Mouse (Mus musculus): ENCODE results near the gene Parn. TPM values are rescaled to one million over a fixed set of nuclear protein-coding genes. Genes with fewer than 3 reads are reported as not detected.

Parn gene
- total RNA-seq, 2 experiments from 2014 or later, result 18.8 to 45.0 TPM

DNA sequence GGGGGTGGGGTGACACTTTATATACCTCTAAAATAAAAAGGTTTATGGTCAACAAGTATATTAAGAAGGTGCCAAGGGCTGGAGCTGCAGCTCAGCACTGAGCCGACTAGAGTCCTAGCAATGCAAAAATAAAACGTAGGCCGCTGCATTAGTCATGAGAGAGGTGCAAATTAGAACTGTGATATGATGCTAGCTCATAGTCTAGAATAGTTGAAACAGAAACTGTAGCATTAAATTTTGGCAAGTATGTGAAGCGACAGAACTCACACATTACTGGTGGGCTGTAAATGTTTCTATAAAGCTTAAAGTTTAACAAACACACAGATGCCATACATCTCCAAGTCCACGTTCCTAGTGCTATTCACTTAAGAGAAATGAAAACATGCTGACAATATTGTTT is 102.7 kb downstream of the Parn start:
- no peak for ATAC-seq (replicated peaks; ENCODE audit: poor library complexity)

DNA sequence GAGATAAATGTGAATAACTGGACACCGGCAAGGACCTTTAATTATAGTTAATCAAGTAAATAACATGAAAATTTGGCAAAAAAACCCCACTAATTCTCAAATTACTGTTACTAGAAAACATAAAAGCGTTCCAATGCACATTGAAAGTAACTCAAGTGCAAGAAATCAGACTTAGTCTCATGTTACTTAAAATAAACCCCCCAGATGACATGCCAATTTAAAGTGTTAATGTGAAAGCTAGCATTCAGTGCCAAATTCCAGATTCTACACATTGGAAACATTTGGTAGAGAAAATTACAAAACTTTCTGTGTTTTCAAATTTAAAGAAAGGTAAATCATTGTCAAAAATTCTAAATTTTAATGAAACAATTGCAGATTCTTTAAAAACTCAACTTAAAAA is 110.2 kb downstream of the Parn start:
- no peak for ATAC-seq (replicated peaks; ENCODE audit: poor library complexity)

DNA sequence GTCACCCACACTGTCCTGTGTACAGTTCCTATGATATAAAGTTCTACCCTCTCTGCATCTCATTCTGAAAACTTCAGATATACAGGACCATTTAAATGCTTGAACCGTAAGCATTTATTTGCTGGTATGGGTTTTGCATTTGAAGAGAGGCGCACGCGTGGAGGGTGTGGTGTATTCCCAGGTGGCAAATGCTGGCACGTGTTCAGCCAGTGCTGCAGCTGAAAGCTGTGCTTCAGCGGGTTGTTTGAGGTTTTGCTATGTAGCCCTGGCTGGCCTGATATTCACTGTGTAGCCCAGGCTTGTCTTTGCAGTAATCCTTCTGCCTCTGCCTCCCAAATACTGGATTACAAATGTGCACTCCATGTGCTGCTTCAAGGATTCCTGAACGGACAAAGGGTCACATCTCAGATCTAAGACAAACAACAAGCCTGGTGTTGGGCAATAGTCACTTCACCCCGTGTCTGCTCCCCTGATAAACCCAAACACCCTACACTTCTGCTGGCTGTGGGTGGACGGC is 111.0 kb downstream of the Parn start:
- no peak for ATAC-seq (replicated peaks; ENCODE audit: poor library complexity)

DNA sequence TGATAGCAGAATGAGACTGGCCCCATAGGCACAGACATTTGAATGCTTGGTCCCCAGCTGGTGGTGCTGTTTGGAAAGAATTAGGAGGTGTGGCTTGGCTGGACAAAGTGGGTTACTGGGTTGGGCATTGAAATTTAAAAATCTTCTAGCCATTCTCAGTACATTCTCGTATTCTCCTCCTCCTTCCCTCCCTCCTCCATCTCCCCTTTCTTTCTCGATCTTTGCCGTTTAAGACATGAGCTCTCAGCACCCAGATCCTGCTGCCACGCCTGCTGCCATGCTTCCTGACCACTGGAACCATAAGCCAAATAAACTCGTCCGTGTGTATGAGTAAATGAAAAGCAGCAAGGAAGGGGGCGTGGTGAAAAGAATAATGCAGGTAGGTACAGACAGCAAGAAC is 111.5 kb downstream of the Parn start:
- ATAC-seq (replicated peaks; ENCODE audit: poor library complexity), result no peak

DNA sequence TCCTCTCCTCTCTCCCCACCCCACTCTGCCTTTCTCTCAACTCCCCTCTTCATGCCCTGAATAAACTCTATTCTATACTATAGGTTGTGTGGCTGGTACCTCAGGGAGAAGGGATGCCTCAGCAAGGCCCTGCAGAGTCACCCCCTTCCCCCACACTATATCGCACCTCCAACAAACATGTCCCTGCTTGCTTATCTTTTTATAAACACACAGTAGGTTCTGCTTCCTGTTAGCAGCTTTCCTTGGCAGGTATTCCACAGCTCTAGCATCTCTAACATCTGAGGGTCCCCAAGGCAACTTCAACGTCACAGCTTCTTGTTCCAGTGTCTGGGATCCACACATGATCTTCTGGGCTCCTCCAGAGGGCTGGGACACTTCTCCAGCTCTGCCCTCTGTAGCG is 117.3 kb downstream of the Parn start:
- no peak for ATAC-seq (replicated peaks; ENCODE audit: poor library complexity)

DNA sequence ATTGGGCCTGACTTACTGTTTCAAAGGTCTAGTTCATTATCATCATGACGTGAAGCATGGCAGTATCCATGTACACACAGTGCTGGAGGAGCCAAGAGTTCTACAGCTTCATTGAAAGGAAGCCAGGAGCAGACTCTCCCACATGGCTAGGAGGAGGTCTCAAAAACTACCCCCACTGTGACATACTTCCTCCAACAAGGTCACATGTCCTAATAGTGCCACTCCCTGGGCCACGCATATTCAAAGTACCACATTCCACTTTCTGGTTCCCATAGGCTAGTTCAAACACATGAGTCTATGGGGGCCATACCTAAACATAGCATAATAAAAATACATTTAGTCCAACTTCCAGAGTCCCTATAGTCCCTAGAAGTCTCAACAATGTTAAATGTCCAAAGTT is 118.0 kb downstream of the Parn start:
- ATAC-seq (replicated peaks; ENCODE audit: poor library complexity), result no peak

DNA sequence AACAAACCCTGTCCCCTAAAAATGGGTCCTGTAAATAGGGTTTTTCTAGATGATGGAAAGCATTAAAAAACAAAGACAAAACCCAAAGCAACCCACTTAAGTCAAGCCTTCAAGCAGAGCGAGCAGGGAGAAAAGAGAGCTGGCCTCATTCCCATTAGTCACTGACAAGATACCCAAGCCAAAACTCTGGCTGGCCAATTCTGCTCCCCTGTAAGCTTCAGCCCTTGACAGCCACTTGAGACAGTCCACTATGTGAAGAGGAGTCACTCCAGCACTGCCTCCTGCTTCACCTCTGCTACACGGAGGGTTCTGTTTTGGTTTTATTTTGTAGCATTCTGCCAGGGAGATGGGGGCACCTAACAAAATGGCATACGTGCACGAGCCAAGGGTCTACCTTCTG is 126.2 kb downstream of the Parn start:
- no peak for ATAC-seq (replicated peaks; ENCODE audit: poor library complexity)

DNA sequence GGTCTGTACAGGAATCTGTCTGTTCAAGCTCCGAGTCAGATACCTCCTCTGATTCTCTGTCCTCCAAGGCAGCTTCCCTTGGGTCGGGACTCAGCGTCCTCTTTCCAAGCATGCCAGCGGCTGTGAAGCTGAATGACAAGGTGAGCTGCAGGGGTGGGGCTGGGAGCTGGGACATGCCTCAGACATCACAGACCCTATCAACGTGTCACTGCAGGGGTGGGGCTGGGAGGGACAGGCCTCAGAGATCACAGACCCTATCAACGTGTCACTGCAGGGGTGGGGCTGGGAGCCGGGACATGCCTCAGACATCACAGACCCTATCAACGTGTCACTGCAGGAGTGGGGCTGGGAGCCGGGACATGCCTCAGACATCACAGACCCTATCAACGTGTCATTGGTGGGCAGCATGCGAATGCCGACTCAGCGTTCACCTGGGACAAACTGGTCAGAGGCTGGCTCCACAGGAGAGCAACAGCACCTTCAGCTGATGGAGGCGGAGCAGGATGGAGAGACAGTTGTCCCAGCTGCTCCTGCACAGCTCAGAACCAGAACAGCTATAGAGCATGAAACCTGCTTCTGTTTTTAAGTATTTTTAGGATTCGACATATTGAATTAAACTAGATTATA is 126.7 kb downstream of the Parn start:
- no peak for ATAC-seq (replicated peaks; ENCODE audit: poor library complexity)

DNA sequence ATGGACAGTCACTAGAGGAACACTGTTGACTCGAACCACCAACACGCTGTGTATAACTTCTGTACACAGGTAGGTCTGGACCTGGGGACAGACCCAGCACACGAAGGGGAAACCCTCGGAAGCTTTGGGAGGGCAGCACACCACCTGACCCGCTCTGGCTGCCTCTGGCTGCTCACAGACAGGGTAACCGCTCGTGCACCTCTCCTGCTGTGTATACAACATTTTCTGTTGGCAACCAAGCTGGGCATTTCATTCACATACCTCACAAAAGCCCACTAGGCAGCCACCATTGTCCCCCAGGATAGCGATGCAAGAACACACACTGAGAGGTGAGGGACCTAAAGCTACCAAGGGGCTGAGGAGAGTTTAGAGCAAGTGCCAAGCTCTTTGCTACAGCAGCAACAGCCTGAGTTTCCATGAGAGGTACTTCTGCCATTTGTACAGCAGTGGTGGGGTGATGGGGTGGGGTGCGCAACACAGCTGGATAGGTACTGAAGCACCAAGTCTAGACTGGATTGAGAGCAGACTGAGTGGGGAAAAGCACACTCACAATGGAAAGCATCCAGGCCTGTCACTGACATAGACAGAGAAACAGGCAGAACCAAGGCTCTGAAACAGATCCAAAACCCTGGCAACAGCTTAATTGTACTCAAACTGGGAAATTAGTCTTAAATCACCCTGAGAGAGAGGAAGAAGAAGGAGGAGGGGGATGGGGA is 128.9 kb downstream of the Parn start:
- ATAC-seq (replicated peaks; ENCODE audit: poor library complexity), result no peak

DNA sequence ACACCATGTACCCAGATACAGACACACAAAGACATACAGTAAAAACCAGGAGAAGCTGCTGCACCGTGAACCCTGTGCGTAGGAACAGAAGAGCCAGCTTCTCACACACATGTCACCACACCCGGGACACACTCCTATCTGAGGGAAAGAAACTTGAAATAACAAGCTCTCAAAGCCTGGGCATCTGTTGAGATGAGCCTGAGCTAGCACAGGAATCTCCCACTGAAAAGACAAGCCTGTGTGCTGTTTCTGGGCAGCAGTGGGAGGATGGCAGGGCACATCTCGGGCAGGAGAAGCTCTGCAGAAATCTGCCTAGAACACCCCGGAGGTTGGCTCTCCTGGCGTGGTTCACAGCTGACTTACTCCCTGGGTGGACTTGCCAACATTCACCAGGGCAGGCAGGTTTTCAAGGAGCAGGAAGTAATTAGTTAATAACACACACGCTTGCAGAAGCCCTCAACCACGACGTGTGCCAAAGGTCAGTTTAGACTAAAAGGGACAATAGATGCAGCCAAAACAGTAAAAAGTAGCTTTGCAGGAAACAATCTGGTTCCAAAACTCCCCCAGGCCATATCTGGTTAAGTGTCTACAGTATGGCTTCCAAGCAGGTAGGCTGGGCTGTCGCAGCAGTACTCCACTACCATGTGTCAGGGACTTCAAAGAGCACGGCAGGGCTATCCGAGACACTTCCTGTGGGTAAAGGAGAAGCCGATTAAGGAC is 129.6 kb downstream of the Parn start:
- no peak for ATAC-seq (replicated peaks; ENCODE audit: poor library complexity)

DNA sequence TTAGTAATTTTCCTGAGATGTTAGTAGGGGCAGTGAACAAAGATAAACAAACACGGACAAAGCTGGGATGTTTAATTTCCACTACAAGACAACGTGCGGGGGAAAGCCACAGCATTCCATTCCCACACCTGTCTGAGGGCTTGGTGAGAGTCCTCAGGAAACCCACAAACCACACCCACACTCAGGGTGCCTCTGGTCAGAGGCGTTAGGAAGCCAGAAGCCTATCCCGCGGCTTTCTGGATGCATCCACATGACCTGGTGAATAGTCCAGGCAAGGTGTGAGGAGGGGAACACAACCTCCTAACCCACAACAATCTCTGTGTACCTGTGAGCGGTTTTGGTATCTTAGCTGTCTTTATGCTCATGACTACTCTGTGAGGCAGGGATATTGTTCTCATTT is 131.6 kb downstream of the Parn start:
- ATAC-seq (replicated peaks; ENCODE audit: poor library complexity), result no peak

DNA sequence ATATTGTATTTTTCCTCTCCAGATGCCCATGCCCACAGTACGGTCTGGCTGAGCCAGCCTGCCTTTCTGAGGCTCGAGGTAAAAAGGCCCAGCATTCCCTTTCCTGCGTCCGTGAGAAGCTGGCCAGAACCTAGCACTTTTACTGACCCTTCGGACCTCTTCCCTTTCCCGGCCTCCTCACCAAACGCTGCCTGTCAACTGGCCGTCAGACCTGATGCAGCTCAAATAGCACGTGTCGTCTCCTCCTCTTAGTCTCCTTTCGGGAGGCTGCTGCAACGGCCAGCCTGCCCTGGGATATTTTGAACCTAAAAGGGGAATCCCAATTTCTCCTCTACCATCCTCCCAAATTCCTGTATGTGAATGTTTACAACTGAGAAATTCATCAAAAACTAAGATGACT is 132.1 kb downstream of the Parn start:
- ATAC-seq (replicated peaks; ENCODE audit: poor library complexity), result no peak

DNA sequence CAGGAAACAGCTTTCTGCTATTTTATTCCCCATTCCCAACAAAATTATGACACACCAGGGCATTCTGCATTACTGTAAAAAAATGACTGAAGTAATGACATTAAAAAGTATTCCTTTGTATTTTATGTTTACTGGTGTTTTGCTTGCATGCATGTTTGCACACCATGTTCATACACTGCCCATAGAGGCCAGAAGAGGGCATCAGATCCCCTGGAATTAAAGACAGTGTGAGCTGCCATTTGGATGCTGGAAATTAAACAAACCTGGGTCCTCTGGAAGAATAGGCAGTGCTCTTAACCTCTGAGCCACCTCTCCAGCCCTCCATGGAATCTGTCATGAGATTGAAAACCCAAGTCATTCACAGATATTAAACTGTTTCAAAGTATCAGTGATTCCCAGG is 135.1 kb downstream of the Parn start:
- peak; percentile 76; the same call in 1 of the 2 replicates for ATAC-seq (replicated peaks; ENCODE audit: poor library complexity)

DNA sequence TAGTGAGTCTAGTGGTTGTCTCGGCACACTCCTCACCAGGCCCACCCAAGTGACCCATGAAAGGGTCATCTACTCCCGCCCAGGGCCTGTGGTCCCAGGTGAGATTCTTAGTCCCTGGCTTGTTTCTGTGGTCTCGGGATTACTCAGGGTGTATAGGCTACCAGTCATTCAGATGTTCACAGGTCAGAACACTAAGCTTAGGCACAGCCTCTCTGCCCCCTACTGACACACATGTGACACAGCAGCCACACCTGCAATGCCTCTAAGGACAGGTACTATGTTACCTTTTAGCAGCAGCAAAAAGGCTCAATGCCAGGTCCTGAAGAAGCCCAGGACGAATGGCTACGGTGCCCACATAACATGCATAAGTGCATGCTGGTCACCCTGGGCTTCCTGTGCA is 136.7 kb downstream of the Parn start:
- ATAC-seq (replicated peaks; ENCODE audit: poor library complexity), result no peak

DNA sequence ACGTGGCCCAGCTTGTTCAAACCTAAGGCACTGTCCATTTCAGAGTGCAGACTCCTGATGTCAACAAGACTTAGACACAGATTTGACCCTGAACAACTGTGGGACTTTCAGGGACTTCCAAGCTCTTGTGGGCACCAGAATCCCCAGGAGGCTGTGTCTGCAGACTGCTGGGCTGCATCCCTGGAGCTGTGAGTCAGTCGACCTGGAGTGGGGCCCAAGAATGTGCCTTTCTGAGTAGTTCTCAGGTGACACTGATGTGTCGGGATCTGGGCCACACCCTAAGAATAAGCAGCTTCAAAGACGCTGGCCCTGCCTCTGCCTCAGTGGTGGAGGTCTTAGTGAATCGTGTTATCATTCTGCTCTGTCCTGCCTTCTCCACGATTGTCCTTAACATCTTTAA is 146.6 kb downstream of the Parn start:
- ATAC-seq (replicated peaks; ENCODE audit: poor library complexity), result no peak

DNA sequence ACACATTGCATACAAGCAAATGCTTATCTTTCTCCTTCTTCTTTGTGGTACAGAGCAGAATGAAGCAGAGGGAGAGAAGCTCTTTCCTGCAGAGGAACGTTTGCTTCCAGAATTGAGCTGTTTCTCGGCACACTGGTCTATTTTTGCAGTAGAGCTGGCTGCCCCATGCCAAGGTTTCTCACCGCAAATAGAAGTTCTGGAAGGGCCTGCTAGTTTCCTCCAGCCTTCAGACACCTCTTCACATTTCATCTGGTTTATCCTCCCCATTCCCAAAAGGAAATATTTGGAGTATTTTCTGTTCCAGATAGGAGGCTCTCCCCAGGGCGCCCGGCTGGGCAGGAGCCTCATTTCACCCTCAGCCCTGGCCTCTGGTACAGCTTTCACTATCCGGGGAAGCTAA is 147.7 kb downstream of the Parn start:
- no peak for ATAC-seq (replicated peaks; ENCODE audit: poor library complexity)

DNA sequence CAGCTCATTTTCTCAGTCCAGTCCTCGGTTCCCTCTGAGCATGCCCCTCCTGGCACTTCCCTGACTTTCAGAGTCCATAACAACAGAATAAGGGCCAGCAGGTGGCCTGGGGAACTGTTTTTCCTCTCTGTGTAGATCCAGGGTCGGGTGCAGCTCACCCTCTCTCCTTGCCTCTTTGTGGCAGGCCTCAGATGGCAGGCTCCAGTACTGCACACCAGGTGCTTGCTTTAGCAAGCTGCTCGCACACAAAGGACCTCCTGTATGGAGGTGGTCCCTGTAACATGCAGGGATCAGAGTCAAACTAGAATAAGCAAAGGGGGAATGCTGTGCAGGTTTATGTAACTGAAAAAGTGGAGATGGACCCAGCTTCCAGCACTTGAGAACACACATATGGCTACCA is 151.8 kb downstream of the Parn start:
- no peak for ATAC-seq (replicated peaks; ENCODE audit: poor library complexity)

DNA sequence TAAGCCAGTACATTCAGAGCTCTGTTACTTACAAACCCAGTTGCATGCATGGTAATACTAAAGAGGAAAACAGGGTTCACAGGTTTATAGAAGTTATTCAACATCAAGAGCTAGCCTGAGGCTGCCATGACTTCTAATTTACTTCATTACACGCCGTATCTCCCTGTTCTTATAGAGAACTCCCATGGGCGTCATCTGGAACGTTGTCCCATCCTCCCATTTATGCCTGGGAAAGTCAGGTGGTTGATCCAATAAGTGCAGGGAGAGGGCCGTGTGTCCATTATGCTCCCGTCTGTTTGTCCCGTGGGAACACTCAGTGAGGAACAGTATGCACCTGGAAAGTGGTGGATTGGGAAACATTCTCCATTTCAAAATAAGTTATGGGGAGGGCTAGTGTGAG is 152.4 kb downstream of the Parn start:
- no peak for ATAC-seq (replicated peaks; ENCODE audit: poor library complexity)

DNA sequence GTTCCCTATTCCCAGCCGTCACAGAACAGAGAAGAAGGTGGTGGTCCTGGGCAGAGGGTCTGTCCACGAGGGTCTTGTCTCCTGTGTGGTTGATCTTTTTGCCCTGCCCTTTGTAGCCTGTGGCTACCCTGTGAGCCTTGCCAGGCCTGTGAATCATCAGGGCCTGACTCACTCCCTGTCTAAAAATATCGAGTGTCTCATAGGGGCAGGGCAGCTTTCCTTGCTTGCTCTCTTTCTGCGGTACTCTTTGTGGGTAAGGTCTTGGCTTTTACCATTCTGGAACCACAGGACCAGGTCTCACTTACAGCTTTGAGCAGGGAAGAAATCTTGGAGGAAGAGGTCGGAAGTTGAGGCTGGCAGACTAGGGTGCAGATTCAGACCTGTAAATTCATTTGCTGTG is 162.9 kb downstream of the Parn start:
- no peak for ATAC-seq (replicated peaks; ENCODE audit: poor library complexity)

DNA sequence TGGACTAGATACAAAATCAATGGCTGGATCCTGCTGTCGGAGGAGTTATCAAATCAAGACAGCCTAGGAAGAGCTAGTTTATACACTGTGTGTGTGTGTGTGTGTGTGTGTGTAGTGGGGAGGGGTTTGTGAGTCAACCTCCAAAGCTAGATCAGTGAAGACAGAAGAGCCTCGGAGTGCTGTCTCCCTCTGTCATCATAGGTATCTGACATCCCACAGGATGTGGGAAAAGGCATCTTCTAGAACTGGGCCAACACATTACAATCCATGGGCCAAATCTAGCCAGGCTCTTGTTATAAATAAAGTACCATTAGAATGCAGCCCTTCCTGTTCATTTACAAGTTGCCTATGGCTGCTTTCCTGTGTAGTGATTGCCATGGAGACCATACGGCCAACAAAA is 163.5 kb downstream of the Parn start:
- no peak for ATAC-seq (replicated peaks; ENCODE audit: poor library complexity)

DNA sequence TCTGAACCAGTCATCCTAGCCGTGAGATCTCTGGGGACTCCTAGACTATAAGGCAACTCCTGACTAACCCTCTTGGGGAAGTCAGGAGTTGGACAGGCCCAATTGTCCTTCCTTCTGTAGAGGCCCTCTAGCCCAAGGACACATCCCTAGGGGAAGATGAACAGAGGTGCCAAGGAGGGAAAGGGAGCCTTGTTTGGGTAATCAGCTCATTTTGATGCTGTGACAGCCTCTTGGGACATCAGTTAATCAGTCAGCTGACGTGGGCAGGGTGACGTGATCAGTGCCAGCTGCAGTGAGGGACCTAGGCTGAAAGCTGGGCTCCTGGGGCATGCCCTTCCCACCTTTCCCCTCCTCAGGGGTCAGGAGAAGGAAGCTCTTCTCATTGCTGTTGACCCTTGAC is 169.0 kb downstream of the Parn start:
- ATAC-seq (replicated peaks; ENCODE audit: poor library complexity), result no peak

DNA sequence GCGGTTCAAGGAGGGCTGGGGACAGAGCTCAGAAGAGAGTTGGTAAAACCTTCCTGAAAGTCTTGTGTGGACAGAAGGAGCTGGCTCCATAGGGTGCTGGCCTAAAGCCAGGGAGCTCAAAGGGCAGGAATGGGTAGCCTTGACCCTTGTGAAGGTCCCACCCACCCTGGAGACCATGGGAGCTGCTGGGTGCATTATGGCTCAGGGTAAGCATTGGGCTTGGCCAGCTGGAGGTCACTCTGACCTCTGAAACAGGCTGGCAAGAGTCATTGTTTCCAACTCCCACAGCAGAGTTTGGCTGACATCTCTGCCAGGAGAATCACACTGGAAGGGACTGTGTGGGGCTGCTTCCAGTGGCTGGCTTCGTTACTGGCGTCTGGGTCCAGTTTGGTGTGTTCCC is 174.0 kb downstream of the Parn start:
- no peak for ATAC-seq (replicated peaks; ENCODE audit: poor library complexity)

Measured in megakaryocyte progenitor cell, adult 5-6 weeks (primary cell).